Mouse (Mus musculus) kidney, postnatal 4 days (tissue): ENCODE measurements around the gene 4931409K22Rik.
A peak's percentile ranks its signal among the peaks of the same experiment; 100 is the strongest.

Source experiments
- DNase-seq, 2 experiments: peaks; one replicate each; pipeline ENCODE4 v3.0.0; 2021; ENCODE audit warnings: mixed read lengths in 2 of 2

The 4931409K22Rik gene

DNA sequence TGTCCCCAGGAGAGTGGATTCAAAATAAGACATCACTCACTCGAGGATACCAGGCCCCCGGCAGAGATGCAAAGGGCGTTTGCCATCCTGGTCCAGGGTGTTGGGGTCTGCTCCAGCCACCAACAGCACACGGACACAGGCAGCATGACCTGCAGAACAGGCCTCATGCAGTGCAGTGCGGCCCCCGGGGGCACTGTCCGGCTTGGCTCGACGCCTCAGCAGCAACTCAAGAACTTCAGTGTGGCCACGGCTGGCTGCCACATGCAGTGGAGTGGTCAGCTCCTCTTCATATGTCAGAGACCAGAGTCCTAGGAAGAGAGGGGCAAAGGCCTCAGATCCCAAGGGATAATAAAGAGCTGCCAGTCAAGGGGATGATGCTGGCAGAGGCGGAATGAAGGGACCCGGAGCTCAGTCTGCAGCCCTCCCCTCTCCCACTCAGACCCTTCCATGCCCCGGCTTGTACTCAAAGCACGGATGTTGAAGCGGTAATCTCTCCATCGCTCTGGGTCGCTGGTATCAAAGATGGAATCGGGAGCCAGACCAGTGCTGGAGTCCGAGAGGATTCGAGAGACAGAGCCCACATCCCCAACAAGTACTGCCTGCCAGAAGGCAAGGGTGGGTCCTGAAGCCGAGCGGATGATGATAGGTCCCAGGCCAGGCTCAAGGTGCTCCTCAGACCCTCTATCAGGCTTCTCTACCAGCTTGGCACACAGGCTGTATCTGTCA is 16.9 kb downstream of the 4931409K22Rik start:
- DNase-seq, result peak in 1 of 2 experiments; percentile 31

DNA sequence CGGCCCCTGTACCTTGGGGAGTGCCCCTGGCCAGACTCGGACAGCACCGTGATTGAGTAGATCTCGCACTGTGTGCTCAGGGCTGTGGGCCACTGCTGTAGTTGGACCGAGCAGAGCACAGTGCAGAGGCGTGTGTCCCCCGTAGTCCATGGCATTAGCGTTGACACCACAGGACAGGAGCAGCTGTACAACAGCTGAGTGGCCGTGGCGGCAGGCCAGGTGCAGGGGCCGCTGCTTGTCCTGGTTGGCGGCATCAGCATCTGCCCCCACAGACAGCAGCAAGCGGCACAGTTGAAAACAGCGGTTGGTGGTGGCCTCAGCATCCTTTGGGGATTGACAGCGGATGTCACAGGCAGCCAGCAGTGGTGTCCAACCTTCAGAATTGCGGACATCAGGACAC is 19.0 kb downstream of the 4931409K22Rik start:
- DNase-seq, result peak; percentile 30 to 47

DNA sequence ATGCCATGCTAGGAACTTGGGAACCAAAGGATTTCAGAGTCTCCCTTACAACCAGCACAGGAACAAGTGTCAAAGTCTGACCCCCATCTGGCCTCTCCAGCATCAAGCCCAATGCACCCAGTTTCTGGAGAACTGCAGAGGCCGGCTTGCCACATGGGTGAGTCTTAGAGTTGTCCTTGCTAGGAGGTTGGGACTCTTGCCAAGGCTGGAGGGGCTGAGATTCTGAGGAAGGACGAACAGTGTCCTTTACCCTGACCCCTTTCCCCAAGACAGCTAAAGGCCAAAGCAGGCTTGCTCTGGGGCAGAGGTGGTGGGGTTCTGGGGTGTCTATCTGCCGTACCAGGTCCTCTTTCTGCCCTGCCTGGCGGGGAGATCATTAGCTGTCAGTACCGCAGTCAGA is 20.1 kb downstream of the 4931409K22Rik start:
- no peak for DNase-seq

DNA sequence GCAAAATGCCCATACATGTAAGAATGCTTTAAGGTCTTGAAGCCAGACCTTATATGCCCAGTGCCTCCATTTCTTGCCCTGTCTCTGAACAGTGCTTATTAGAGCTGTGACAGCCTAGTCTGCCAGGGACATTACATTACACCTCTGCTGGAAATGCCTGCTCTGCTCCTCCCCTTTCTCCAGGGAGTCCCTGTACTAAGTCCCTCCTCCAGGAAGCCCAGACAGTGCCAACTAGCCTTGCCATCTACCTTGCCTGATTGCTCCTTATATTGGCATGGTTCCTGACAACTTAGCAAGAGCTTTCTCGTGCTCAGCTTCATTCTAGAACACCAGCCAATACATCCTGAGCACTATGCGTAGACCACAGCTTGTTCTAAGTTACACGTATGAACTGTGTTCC is 20.9 kb downstream of the 4931409K22Rik start:
- no peak for DNase-seq

DNA sequence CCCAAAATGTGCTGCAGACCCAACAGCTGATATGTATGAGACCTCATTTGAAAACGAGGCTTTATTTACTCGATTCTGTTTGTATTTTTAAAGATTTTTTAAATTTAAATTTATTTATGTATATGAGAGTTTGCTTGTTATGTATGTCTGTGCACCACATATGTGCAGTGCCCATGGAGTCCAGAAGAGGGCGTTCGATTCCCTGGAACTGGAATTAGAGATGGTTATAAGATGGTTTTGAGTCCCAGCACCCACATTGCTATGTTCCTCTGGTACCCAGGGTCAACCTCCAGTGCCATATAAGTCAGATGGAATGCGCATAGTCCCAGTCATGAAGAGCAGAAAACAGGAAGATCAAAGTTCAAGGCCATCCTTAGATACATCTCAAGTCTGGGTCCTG is 22.3 kb downstream of the 4931409K22Rik start:
- DNase-seq, result peak; percentile 45 to 46

DNA sequence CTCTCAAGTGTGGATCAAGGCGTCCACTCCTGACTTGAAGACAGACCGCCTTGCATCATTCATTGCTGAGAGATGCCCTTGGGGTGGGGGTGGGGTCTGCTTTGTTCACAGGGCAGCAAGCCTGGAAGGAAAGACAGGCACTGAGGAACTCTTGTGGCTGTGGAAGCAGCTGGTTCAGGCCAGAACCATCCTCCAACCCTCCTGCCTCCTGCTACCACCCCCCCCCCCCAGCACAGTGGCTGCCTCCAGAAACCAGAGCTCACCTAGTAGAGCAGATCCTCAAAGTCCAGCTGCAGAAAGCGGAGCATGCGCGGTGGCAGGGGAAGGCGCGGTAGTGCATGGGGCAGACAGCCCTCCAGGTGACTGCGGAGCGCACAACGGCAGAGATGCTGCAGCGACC is 23.2 kb downstream of the 4931409K22Rik start:
- no peak for DNase-seq

DNA sequence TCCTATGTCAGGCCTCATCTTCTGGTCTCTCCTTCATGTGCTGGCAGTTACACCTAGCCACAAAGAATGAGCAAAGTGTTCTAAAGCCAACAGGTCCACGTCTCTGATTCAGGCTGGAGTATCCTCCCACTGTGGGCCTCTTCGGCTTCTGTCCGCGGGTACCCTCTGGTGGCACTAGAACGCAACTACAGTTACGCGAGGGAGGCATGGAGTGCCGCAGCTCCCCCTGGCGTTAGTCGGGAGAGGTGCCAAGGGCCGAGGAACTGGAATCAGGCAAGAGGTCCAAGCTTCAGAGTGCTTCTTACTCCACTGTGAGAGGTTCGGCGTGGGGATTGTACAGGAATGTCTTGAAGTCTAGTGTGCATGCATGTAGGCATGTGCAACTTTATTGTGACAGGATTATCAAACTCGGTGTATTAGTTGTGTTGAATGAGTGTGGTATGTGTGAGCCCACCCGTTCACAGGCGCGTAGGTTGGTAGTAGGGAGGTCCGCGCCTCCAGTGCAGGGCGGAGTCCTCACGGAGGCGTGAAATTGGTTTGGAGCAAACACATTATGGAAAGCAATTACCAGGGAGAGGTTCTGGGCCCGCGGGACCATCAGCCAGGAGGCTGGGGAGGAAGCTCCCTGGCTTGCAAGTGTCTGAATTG is 26.4 kb downstream of the 4931409K22Rik start:
- DNase-seq, result peak; percentile 95 to 96

DNA sequence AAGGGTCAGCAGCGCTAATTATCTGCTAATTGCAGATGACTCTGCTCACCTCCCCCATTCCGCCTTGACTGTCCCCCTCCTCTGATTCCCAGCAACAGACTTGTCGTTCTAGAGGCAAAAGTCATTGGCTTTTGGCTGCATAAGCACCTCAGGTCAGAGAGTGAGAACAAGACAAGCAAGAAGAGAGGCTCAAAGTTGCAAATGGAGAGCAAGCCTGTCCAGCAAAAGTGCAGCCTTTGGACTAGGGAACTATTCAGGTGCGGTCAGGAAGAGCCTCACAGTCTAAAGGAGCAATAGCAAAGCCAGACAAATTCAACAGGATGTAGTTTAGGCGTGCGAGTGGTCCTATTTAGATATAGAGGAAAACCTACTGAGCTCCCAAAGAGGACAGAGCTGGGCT is 28.8 kb downstream of the 4931409K22Rik start:
- DNase-seq, result no peak

DNA sequence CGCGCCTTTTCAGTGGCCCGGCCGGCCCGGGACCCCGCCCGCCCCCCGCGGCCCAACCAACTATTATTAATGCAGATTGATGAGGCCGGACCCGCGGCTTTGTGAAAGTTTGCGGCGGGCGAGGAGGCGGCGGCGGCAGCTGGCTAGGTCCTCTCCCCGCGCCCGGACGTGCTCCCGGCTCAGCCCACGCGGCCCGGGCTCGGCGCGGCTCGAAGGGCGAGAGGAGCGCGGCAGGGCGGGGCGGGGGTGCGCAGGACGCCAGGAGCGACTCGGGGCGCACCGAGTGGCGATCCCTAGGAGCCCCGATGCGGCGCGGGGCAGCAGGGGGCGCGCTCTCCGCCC is 29.7 kb downstream of the 4931409K22Rik start, which contains the start of gene Gbx1:
TSS of gene Gbx1 (minus strand) at position 314 of the 342 bp plus-strand sequence.
- peak; percentile 56 to 67 for DNase-seq

DNA sequence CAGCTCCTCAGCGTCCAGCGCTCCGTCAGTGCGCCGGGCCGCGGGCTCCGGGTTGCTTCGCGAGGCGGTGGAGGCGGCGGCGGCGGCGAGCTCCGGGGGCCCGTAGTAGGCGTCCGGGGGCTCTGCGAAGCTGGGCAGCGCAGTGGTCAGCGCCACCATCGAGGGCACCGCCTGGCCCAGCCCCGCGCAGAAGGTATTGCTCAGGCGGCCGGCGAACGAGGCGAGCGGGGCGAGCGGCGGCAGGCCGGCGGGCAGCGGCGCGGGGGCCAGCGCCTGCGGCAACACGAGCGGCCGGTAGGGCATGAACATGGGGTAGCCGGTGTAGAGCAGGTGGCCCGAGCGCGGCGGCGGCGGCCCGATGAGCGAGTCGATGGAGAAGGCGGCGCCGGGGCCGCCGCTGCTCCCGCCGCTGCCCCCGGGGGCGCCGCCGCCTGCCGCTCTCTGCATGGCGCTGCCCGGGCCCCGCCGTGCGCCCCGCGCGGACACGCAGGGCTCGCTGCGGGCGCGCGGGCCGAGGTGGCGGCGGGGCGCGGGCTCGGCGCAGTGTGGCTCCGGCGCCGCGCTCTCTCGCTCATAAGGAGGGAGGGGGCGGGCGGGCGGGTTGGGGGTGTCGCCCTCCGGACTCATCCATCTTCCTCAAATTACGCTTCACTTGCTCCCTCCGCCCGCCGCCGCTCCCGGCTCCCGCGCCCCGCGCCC is 30.3 kb downstream of the 4931409K22Rik start:
- peak; percentile 29 to 50 for DNase-seq

DNA sequence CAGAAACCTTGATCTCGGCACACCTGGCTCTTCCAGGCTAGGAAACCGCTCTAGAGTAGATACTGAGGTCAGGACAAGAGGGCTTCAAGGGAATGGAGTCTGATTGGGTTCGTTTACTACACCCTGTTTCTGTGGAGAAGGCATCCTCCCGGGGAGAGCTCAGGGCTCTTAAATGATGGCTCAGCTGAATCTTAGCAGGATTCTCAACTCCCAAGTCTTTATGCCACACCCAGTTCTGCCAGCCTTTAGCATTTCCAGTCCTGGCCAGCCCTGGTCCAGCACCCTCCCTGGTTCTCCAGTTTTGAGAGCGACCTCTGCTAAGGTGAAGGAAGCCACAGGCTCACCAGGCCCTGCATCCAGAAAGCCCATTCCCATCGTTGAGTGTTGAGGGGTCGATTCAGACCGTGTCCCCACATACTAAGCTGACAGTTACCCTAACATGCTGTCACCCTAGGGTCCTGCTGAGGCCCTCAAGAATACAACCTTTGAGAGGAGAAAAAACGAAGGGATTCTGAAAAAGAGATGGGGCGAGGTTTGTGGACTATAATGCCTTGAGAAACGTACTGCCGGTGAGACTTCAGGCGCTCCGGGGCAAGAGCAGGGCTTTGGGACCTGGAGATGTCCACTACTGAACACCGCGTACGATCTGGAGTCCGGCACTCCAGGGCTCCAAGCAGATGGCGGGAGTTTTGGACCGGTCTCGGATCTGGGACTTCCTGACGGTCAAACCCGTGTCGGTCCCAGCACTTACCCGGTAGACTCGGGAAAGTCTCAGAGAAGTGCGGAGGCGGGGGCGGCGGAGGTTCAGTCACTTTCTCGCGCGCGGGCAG is 31.0 kb downstream of the 4931409K22Rik start:
- DNase-seq, result peak; percentile 45 to 49

DNA sequence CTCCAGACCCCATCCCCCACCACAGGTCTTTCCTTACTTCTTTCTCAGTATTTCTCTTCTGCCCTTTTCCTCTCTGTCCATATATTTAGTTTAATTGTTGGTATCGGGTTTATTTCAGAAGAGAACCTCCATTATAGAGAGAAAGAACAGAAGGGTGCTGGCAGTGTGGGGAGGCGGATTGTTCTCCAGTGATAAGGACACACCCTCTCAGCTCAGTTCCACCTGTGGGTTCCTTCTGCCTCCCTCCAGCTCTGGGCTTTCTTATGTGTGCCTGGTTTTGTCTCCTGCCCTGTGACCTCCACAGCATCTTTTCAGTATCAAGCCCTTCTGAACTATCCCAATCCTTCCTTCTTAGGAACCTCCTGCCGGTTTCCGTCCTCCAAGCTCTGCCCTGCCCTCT is 32.1 kb downstream of the 4931409K22Rik start:
- no peak for DNase-seq

DNA sequence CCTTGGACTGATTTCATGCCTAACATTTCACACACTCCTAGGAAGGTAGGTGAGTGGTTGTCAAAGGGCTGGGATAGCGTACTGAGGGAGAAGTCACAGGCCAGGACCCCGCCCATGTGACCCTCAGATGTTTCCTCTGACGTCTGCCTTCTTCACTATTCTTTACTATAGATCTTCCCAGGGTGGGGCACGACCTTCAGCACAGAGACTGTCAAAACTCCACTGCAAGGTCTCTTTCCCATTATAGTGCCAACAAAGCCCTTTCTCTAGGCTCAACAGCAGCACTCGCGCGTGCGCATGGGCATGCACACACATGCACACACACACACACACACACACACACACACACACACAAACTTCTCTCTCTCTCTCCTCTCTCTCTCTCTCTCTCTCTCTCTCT is 32.8 kb downstream of the 4931409K22Rik start:
- DNase-seq, result no peak

DNA sequence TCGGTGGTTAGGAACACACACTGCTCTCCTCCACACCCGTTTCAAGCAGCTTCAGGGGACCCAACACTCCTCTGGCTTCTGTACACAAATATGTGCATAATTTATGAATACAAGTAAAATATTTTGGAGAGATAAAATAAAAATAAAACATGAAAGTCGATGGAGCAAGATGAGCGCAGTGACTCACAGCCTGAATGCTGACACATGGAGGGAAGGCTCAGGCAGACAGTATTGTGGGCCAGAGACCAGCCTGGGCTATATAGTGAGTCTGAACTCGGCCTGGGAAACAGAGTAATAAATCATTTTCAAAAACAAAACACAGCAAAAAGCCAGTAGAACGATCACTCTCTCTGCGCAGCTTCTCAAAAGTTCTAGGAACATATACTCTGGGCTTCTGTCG is 35.2 kb downstream of the 4931409K22Rik start:
- peak; percentile 31 to 37 for DNase-seq

DNA sequence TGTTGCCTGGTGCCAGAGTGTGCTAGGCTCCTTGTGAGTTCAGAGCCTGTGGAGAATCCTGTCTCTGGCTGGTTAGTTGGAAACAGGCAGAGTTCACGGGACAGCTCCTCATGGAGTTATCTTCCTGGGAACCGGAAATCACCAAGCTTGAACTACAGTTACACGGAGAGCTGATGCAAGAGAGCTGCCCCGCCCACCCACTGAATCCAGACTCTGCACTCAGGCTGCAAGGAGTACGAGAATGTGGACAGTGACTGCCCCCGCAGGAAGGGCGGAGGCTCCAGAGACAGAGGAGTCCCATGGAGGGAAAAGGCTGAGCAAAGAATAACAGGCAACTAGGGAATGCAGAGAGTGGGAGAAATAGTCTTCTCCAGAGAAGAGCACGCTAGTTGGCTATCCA is 44.3 kb downstream of the 4931409K22Rik start:
- peak; percentile 74 to 87 for DNase-seq

DNA sequence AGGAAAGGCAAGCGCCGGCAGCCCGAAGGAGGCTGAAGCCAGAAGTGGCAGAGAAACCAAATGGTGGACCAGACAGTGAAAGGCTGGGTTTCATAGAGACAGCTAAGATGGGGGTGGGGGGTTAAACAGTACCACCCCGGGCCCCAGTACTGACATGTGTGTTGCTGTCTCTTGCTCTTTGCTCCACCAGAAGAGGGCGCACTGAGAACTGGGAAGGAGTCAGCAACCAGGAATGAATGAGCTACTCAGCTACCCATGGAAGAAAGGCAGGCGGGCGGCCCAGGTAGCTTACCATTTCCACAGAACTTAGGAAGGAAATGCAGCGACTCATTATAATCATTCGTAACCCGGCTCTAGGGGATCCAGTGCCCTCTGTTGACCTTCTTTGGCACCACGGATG is 46.0 kb downstream of the 4931409K22Rik start:
- DNase-seq, result peak; percentile 60 to 65

DNA sequence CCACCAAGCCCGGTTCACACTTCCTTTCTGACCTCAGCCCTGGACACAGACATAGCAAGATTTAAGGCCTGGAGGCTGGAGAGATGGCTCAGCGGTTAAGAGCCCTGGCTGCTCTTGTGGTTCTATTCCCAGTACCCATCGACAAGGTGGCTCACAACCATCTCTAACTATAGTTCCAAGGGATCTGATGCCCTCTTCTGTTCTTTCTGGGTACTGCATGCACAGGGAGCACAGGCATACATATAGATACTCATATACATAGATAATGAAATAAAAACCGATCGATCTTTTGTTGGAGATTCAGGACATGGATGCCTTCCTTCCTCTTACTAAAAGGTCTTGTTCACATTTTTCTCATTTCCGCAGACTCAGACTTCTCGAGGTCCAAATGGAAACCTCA is 48.2 kb downstream of the 4931409K22Rik start:
- no peak for DNase-seq

DNA sequence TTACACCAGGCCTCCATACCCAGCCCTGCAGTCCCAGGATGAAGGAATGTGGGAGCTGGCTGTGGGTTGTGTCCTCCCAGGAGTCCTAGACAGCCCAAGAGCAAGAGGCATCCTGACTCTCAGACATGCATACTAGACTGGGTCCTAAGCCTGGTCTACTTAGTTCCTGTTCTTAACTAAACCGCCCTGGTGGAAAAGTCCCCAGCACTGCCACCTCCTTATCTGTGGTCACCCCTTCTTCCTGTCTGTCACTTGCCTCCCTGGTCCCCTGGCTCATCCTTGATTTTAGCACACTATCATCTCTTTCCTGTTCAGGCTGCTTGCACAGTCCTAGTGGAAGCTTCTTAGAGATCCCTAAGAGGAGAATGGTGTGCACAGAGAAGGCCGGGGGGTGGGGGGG is 51.1 kb downstream of the 4931409K22Rik start:
- DNase-seq, result peak in 1 of 2 experiments; percentile 33

DNA sequence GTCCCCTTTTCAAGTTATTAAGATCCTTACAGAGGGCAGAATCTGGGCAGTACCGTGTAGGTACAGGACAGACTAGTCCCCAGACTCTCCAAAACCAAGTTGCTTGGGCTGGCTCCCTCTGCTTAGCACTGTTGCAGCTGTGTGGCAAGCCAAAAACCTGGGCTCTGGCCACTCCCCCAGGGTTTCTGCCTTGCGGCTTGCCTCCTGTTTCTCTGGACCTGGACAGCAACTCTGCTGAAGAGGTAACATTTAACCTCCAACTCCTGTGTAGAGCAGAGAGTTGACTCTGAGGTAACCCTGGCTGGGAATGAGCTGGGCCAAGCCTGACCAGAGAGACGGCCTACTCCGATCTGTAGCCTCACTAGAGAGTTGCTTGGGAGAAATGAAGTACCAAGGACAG is 53.8 kb downstream of the 4931409K22Rik start:
- DNase-seq, result peak in 1 of 2 experiments; percentile 39

DNA sequence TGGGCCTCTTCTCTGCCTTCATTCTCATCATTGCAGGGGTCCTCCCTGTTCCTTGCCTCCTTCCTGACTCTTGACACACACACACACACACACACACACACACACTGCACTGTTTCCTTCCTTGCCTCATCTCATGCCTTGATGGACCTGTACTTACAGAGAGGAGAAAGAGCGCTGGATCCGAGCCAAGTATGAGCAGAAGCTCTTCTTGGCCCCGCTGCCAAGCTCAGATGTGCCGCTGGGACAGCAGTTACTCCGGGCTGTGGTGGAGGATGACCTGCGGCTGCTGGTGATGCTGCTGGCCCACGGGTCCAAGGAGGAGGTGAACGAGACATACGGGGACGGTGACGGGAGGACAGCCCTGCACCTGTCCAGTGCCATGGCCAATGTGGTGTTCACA is 55.8 kb downstream of the 4931409K22Rik start:
- peak in 1 of 2 experiments; percentile 43 for DNase-seq

DNA sequence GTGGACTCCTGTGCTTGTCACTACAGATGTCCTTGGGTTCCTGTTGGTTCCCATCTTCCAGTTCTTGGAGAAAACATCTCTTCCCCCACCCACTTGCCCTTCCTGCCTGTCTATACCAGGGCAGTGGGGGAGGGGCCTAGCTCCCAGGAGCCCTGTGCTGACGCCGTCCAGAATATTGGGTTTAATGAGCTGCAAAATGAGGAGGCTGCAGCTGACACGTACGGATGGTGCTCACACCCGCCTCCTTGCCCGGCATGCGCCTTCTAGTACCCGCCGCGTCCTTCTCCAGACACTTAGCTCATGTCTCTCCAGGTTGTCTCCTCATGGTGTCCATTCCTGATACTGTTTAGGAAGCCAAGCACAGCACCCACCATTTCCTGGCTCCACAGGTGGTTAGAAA is 57.5 kb downstream of the 4931409K22Rik start:
- peak; percentile 40 to 55 for DNase-seq

DNA sequence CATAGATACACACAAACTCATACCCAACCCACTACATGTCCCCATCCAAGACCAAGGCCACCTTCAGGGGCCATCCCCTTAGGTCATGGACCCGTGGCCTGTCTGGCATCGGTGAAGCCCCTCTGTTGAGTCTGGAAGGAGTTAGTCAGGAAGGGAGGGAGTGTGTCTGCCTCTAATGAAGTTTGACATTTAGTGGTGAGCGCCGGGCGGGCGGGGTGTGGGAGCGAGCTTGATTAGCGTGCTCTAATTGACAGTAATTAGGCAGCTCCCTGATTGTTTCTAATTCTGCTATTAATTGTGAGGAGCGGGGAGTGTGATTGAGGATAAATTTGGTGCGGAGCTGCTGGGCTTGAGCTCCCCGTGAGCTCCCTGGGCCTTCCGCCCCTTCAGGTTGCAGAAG is 59.1 kb downstream of the 4931409K22Rik start:
- no peak for DNase-seq

DNA sequence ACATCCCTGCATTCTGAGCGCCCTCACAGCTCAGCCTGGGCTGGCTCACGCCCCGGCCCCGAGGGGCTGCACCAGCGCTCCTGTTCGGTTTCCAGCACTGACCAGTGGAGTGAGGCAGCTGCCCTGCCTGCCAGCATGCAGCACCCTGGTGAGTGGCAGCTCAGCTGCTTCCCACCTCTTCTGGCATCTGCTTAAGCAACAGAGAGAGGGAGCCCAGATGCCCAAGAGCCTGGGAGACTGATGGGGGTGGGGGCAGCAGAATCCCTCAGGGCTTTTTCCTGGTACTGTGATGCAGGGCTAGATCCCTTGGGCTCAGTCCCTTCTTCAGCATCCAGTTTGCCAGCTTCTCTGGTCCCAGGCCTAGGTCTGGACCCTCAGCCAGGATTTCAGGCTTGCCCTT is 59.9 kb downstream of the 4931409K22Rik start:
- DNase-seq, result no peak
